Mouse (Mus musculus): ENCODE measurements around the gene Mdm2. TPM values are rescaled to one million over a fixed set of nuclear protein-coding genes. Genes with fewer than 3 reads are reported as not detected.

Gene Mdm2
- total and polyA plus RNA-seq, 3 experiments = 79.8 to 136 (median 112) TPM

GRCm38 (mm10) chr10:117668546-117669300 is 41.8 kb downstream of the Mdm2 start:
- Histone ChIP-seq H3K79me2 (replicated peaks; ENCODE audit: control insufficient read depth, extremely low read depth, insufficient read depth, poor library complexity, severe bottlenecking) (no peaks in the 10 kb centered on the region), H3K27me3 (replicated peaks) (no peaks in the 10 kb centered on the region), H3K27ac (ENCODE audit: insufficient read depth, low read depth) (no peak overlapping the region), H3K4me1 (ENCODE audit: control insufficient read depth in 1 of 2, insufficient read depth in 2 of 2) (no peaks in the 10 kb centered on the region; a peak in 1 of 4 replicates), H3K4me2 (ENCODE audit: insufficient read depth, low read depth, poor library complexity, severe bottlenecking) (no peak overlapping the region), H3K36me3 (replicated peaks in 1 of 2; ENCODE audit: control insufficient read depth in 1 of 2, insufficient read depth in 1 of 2, low read length in 1 of 2) (no peaks in the 10 kb centered on the region), H3K9me3 (replicated peaks; ENCODE audit: low read length) (no peaks in the 10 kb centered on the region), H3K9ac (ENCODE audit: insufficient read depth, low read depth) (no peak overlapping the region), H3K4me3 (replicated peaks in 1 of 3; ENCODE audit: low read depth in 2 of 3, low read length in 2 of 3, poor library complexity in 1 of 3) (no peak overlapping the region)
- no peak for TF ChIP-seq ETS1 (conservative IDR thresholded peaks at IDR 0.05; ENCODE audit: low read depth, low read length)
- TF ChIP-seq MAX (IDR thresholded peaks at IDR 0.05; ENCODE audit: low read length) = no peak
- TF ChIP-seq RCOR1 (conservative IDR thresholded peaks at IDR 0.05; ENCODE audit: low read depth, low read length) = no peak
- no peak for TF ChIP-seq HCFC1 (IDR thresholded peaks at IDR 0.05; ENCODE audit: low read depth, low read length)
- no peak for TF ChIP-seq POLR2A (IDR thresholded peaks at IDR 0.05; ENCODE audit: low read depth, low read length)
- TF ChIP-seq TCF12 (IDR thresholded peaks at IDR 0.05; ENCODE audit: low read depth, low read length) = no peak
- TF ChIP-seq PAX5 (IDR thresholded peaks at IDR 0.05; ENCODE audit: low read length) = no peak
- TF ChIP-seq MXI1 (IDR thresholded peaks at IDR 0.05; ENCODE audit: low read depth, low read length) = no peak
- no peak for TF ChIP-seq IRF4 (IDR thresholded peaks at IDR 0.05; ENCODE audit: low read depth, low read length)
- TF ChIP-seq CHD1 (IDR thresholded peaks at IDR 0.05; ENCODE audit: low read depth, low read length) = no peak
- TF ChIP-seq E2F4 (IDR thresholded peaks at IDR 0.05; ENCODE audit: insufficient replicate concordance, low read depth, low read length) = no peak
- TF ChIP-seq USF1 (IDR thresholded peaks at IDR 0.05; ENCODE audit: low read depth, low read length) = no peak
- TF ChIP-seq SIN3A (IDR thresholded peaks at IDR 0.05; ENCODE audit: low read length) = no peak
- no peak for TF ChIP-seq MAZ (IDR thresholded peaks at IDR 0.05; ENCODE audit: low read depth, low read length)
- no peak for TF ChIP-seq EP300 (IDR thresholded peaks at IDR 0.05; ENCODE audit: low read length)
- TF ChIP-seq KAT2A (IDR thresholded peaks at IDR 0.05; ENCODE audit: insufficient replicate concordance, low read length) = no peak
- no peak for TF ChIP-seq ZKSCAN1 (IDR thresholded peaks at IDR 0.05; ENCODE audit: borderline replicate concordance, low read depth, low read length)
- no peak for DNase-seq (ENCODE audit: extremely low read depth)
- in situ Hi-C loops (cut with MboI; ENCODE audit: low pct_ligation_motif_present, low pct_unique_long_range_greater_than_20kb, low sequenced_read_pairs) = no loop called here
- dilution Hi-C loops (cut with MboI; ENCODE audit: extremely low pct_ligation_motif_present, extremely low pct_unique_long_range_greater_than_20kb, low sequenced_read_pairs) = no loop called here

GRCm38 (mm10) chr10:117667663-117668507 is 42.7 kb downstream of the Mdm2 start:
- DNase-seq (ENCODE audit: extremely low read depth) = no peak
- dilution Hi-C loops (cut with MboI; ENCODE audit: extremely low pct_ligation_motif_present, extremely low pct_unique_long_range_greater_than_20kb, low sequenced_read_pairs) (no loop called here), in situ Hi-C loops (cut with MboI; ENCODE audit: low pct_ligation_motif_present, low pct_unique_long_range_greater_than_20kb, low sequenced_read_pairs) (no loop called here)
- Histone ChIP-seq H3K79me2 (replicated peaks; ENCODE audit: control insufficient read depth, extremely low read depth, insufficient read depth, poor library complexity, severe bottlenecking) (no peaks in the 10 kb centered on the region), H3K27me3 (replicated peaks) (no peaks in the 10 kb centered on the region), H3K36me3 (replicated peaks in 1 of 2; ENCODE audit: control insufficient read depth in 1 of 2, insufficient read depth in 1 of 2, low read length in 1 of 2) (no peaks in the 10 kb centered on the region), H3K9ac (ENCODE audit: insufficient read depth, low read depth) (no peak overlapping the region), H3K4me1 (ENCODE audit: control insufficient read depth in 1 of 2, insufficient read depth in 2 of 2) (peaks cover 0 to 3% of the 10 kb centered on the region in 2 experiments; a peak in 1 of 4 replicates), H3K4me2 (ENCODE audit: insufficient read depth, low read depth, poor library complexity, severe bottlenecking) (no peak overlapping the region), H3K27ac (ENCODE audit: insufficient read depth, low read depth) (no peak overlapping the region), H3K9me3 (replicated peaks; ENCODE audit: low read length) (no peaks in the 10 kb centered on the region), H3K4me3 (replicated peaks in 1 of 3; ENCODE audit: low read depth in 2 of 3, low read length in 2 of 3, poor library complexity in 1 of 3) (no peak overlapping the region)
- TF ChIP-seq ZMIZ1 (IDR thresholded peaks at IDR 0.05; ENCODE audit: low read depth, low read length) = no peak
- no peak for TF ChIP-seq JUN (IDR thresholded peaks at IDR 0.05; ENCODE audit: insufficient read depth, low read depth, low read length)
- no peak for TF ChIP-seq E2F4 (IDR thresholded peaks at IDR 0.05; ENCODE audit: insufficient replicate concordance, low read depth, low read length)
- no peak for TF ChIP-seq SIN3A (IDR thresholded peaks at IDR 0.05; ENCODE audit: low read length)
- TF ChIP-seq SMC3 (IDR thresholded peaks at IDR 0.05; ENCODE audit: low read depth, low read length) = no peak
